Mouse (Mus musculus) ES-Bruce4 (cell line): ENCODE results near the gene Zbed4. TPM values are rescaled to one million over a fixed set of nuclear protein-coding genes. Genes with fewer than 3 reads are reported as not detected.

Experiments
- H3K27ac ChIP-seq: 2 replicates; pipeline ENCODE4 v1.5.1; 2012; ENCODE audit warnings: low read length, inconsistent platforms; ENCODE audit not compliant: insufficient read depth
- H3K27me3 ChIP-seq: 2 replicates; pipeline ENCODE4 v1.6.1; 2012; ENCODE audit warnings: mild to moderate bottlenecking, low read length, inconsistent platforms; ENCODE audit not compliant: control insufficient read depth, poor library complexity, insufficient read depth, severe bottlenecking
- H3K36me3 ChIP-seq: 2 replicates; pipeline ENCODE4 v1.6.1; 2012; ENCODE audit warnings: inconsistent platforms, mild to moderate bottlenecking, low read length, moderate library complexity; ENCODE audit not compliant: control insufficient read depth, poor library complexity, insufficient read depth, severe bottlenecking
- H3K4me1 ChIP-seq: one replicate; pipeline ENCODE4 v1.8.1; 2011; ENCODE audit warnings: low read length; ENCODE audit not compliant: control insufficient read depth, insufficient read depth
- H3K4me3 ChIP-seq: 2 replicates; pipeline ENCODE4 v1.5.1; 2011; ENCODE audit warnings: low read depth, mild to moderate bottlenecking, low read length
- H3K9ac ChIP-seq: 2 replicates; pipeline ENCODE4 v1.6.1; 2012; ENCODE audit warnings: low read depth, mild to moderate bottlenecking, inconsistent platforms; ENCODE audit not compliant: poor library complexity, severe bottlenecking
- H3K9me3 ChIP-seq: replicated peaks from 2 replicates; pipeline ENCODE4 v1.6.1; 2012; ENCODE audit warnings: mild to moderate bottlenecking, low read length, inconsistent platforms; ENCODE audit not compliant: control insufficient read depth, poor library complexity, insufficient read depth, severe bottlenecking
- CTCF ChIP-seq: IDR thresholded peaks from one replicate; pipeline ENCODE4 v1.8.1; 2011; ENCODE audit warnings: low read depth, low read length
- EP300 ChIP-seq: IDR thresholded peaks from 2 replicates; pipeline ENCODE4 v1.6.1; 2011; ENCODE audit warnings: low read depth, low read length; ENCODE audit not compliant: insufficient read depth
- POLR2A ChIP-seq: IDR thresholded peaks from one replicate; pipeline ENCODE4 v1.8.1; 2011; ENCODE audit warnings: low read length; ENCODE audit not compliant: insufficient read depth
- polyA plus RNA-seq: library from polyadenylated mRNA; stranded (reverse); fragments of >200 nt; gene quantifications from 2 replicates; pipeline ENCODE4 v1.2.4, GENCODE M21; 2011; ENCODE audit warnings: low read depth; ENCODE audit not compliant: missing spikeins, insufficient read depth, insufficient read length

The Zbed4 gene
- polyA plus RNA-seq, 1 experiment, result 44.5 TPM

GRCm38 (mm10) chr15:88723205-88723604 is 28.3 kb upstream of the Zbed4 start:
- TF ChIP-seq CTCF (no peak), EP300 (no peak), POLR2A (no peak)
- H3K27ac ChIP-seq, result peak overlapping the region; percentile 46
- H3K4me1 ChIP-seq, result peaks cover 12% of the 10 kb centered on the region
- no peak overlapping the region for H3K9ac ChIP-seq
- peaks cover 50% of the 10 kb centered on the region for H3K36me3 ChIP-seq
- H3K9me3 ChIP-seq, result no peaks in the 10 kb centered on the region
- H3K4me3 ChIP-seq, result no peak overlapping the region
- H3K27me3 ChIP-seq, result no peaks in the 10 kb centered on the region

GRCm38 (mm10) chr15:88724311-88724710 is 27.1 kb upstream of the Zbed4 start:
- Histone ChIP-seq H3K27ac (peak overlapping the region; percentile 7; the same call in 1 of the 2 replicates), H3K4me3 (no peak overlapping the region), H3K36me3 (peaks cover 55% of the 10 kb centered on the region), H3K4me1 (peaks cover 10% of the 10 kb centered on the region), H3K9me3 (no peaks in the 10 kb centered on the region), H3K9ac (no peak overlapping the region), H3K27me3 (no peaks in the 10 kb centered on the region)
- no peak for TF ChIP-seq POLR2A

- H3K9me3 ChIP-seq, result no peaks in the 10 kb centered on the region
- H3K36me3 ChIP-seq, result peaks cover 58% of the 10 kb centered on the region
- H3K27ac ChIP-seq, result no peak overlapping the region
- no peaks in the 10 kb centered on the region for H3K27me3 ChIP-seq
- TF ChIP-seq CTCF (no peak), POLR2A (no peak), EP300 (no peak)
- no peak overlapping the region for H3K4me3 ChIP-seq
- no peak overlapping the region for H3K9ac ChIP-seq
- peaks cover 11% of the 10 kb centered on the region for H3K4me1 ChIP-seq
These were observed 26.4 kb upstream of the Zbed4 start for GRCm38 (mm10) chr15:88725036-88725435.

- H3K36me3 ChIP-seq, result peaks cover 55% of the 10 kb centered on the region
- H3K4me1 ChIP-seq, result peaks cover 14% of the 10 kb centered on the region
- H3K4me3 ChIP-seq, result no peak overlapping the region
- H3K9me3 ChIP-seq, result no peaks in the 10 kb centered on the region
- no peak overlapping the region for H3K9ac ChIP-seq
- no peaks in the 10 kb centered on the region for H3K27me3 ChIP-seq
- H3K27ac ChIP-seq, result no peak overlapping the region
- TF ChIP-seq POLR2A (no peak), EP300 (no peak), CTCF (no peak)
These were observed 24.3 kb upstream of the Zbed4 start for GRCm38 (mm10) chr15:88727204-88727603.

- H3K4me1 ChIP-seq, result peaks cover 7% of the 10 kb centered on the region
- peaks cover 34% of the 10 kb centered on the region for H3K36me3 ChIP-seq
- peak overlapping the region; percentile 2 for H3K4me3 ChIP-seq
- TF ChIP-seq POLR2A (no peak), CTCF (no peak), EP300 (peak; percentile 79)
- no peak overlapping the region for H3K9ac ChIP-seq
- H3K9me3 ChIP-seq, result no peaks in the 10 kb centered on the region
- peak overlapping the region; percentile 69 for H3K27ac ChIP-seq
- no peaks in the 10 kb centered on the region for H3K27me3 ChIP-seq
These were observed 20.7 kb upstream of the Zbed4 start for GRCm38 (mm10) chr15:88730717-88731116.

- H3K4me1 ChIP-seq, result peaks cover 7% of the 10 kb centered on the region
- no peaks in the 10 kb centered on the region for H3K9me3 ChIP-seq
- TF ChIP-seq POLR2A, result no peak
- no peak for TF ChIP-seq EP300
- TF ChIP-seq CTCF, result no peak
- H3K27ac ChIP-seq, result no peak overlapping the region
- H3K9ac ChIP-seq, result peak overlapping the region; percentile 99
- peaks cover 22% of the 10 kb centered on the region for H3K36me3 ChIP-seq
- no peaks in the 10 kb centered on the region for H3K27me3 ChIP-seq
- H3K4me3 ChIP-seq, result peak overlapping the region; percentile 89
These were observed 18.9 kb upstream of the Zbed4 start for GRCm38 (mm10) chr15:88732405-88733020.
